Mouse (Mus musculus) cerebellum, adult 2 months (tissue): ENCODE data around the gene Myt1l. TPM values are rescaled to one million over a fixed set of nuclear protein-coding genes. Genes with fewer than 3 reads are reported as not detected.

Experiments
- DNase-seq, 2 experiments: peaks; one replicate each; pipeline ENCODE4 v3.0.0; 2021
- H3K27ac ChIP-seq: fragments of 200-500 bp; 2 replicates; pipeline ENCODE4 v1.5.1; 2012; ENCODE audit warnings: low read length, control low read depth, inconsistent platforms; ENCODE audit not compliant: insufficient read depth
- H3K27me3 ChIP-seq: fragments of 200-500 bp; 2 replicates; pipeline ENCODE4 v1.6.1; 2012; ENCODE audit warnings: inconsistent platforms, mild to moderate bottlenecking, low read length, moderate library complexity; ENCODE audit not compliant: control insufficient read depth, insufficient read depth
- H3K4me1 ChIP-seq: fragments of 200-500 bp; 2 replicates; pipeline ENCODE4 v1.6.1; 2011; ENCODE audit warnings: low read length; ENCODE audit not compliant: control insufficient read depth, insufficient read depth
- H3K4me3 ChIP-seq: fragments of 200-500 bp; replicated peaks from 2 replicates; pipeline ENCODE3; 2011; ENCODE audit warnings: mild to moderate bottlenecking, low read depth, low read length, control low read depth; ENCODE audit not compliant: insufficient read depth
- CTCF ChIP-seq: fragments of 200-500 bp; IDR thresholded peaks from 2 replicates; pipeline ENCODE4 v1.5.1; 2011; ENCODE audit warnings: low read depth, mild to moderate bottlenecking, control low read depth, low read length, moderate library complexity, borderline replicate concordance; ENCODE audit not compliant: insufficient read depth
- POLR2A ChIP-seq: fragments of 200-500 bp; IDR thresholded peaks from 2 replicates; pipeline ENCODE4 v1.6.1; 2011; ENCODE audit warnings: low read length, control low read depth, borderline replicate concordance; ENCODE audit not compliant: insufficient read depth
- WGBS: fragments of 180-500 bp; shearing (Covaris S2); methylation state at CpG from one replicate; pipeline ENCODE4 v1.1.7; 2018; 5-methylcytosine and 5-hydroxymethylcytosine counted together
- polyA plus RNA-seq: library from polyadenylated mRNA; depleted of rRNA; stranded (reverse); fragments of >200 nt; gene quantifications from 2 replicates; pipeline ENCODE4 v1.2.3, GENCODE M21; 2012

Gene Myt1l
- polyA plus RNA-seq, 1 experiment = 43.8 TPM

DNA sequence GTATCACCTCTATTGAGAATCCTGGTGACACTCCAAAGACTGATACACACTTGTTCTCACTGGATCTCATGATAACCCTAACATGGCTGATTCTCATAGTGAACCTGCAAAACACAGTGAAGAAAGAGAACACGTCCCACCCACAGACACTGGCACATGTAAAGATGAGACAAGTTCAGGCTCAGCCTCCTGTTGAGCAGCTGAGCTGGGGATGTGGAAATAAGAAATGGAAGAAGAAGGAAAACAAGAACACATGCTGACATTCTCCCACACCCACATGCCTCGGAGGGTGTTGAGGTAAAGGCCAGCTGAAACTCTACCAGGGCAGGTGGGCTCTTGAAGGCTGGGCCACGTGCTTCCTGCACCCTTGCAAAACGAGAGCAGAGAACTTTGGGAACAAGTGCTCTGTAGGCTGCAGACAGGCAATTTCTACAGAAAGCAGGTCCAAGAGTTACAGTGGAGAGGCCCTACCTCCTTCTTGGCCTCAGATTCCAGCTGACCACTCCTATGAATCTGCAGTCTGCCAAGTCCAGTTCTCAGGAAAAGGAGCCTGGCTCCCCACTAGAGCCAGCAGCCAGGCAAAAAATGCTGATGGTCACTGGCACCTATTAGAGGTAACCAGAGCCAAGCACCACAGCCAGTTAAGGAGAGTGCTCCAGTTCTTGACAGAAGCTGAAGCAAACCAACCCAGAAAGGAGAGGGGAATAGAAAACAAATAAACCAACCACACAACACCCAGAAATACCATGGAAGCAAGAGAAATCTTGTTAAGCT, 376.1 kb downstream of the Myt1l start:
- 39% methylated on average over 4 of the region's 4 CpGs for WGBS
- H3K4me3 ChIP-seq = no peak overlapping the region
- DNase-seq = peak; percentile 37 to 66
- H3K4me1 ChIP-seq = peaks cover 15% of the 10 kb centered on the region
- no peaks in the 10 kb centered on the region for H3K27me3 ChIP-seq
- TF ChIP-seq CTCF = no peak
- TF ChIP-seq POLR2A = no peak
- no peak overlapping the region for H3K27ac ChIP-seq

DNA sequence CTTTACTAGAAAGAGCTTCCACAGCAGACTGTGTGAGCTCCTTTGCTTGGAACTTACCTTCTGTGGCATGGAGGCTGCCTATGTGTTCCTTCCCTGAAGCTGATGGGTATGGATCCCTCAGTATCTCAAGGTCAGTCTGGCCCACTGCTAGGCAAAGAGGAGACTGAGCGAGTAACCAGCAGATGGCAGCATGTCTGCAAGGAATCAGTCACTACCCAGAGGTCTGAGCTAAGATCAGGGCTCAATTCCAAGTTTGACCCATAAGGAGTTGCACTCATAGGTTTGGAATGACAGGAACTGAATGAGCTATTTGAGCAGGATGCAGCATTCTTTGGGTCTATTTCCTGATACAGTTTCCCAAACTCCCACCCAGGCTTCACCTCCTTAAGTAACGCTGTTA, 378.9 kb downstream of the Myt1l start:
- 66% methylated on average over 2 of the region's 2 CpGs for WGBS
- H3K27ac ChIP-seq = no peak overlapping the region
- TF ChIP-seq CTCF (peak; percentile 53), POLR2A (no peak)

DNA sequence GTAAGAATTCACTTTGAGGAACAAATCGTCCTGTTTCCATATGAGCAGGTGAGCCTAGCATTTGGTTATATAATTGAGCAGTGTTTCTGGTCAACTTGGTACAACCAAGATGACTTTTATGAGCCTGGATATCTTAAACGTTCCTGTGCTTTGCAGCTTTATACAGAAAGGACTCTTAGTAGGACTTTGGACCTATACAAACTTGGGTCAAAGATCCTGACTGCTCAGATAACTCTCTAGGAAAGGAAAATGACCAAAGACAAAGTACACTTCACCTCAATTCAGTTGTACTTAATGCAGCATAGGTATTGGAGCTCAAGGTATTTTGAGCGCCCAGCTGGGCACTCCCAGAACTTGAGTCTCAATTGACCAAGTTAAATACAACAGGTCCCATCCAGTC, 388.0 kb downstream of the Myt1l start:
- DNase-seq = no peak
- TF ChIP-seq CTCF = no peak
- no peak for TF ChIP-seq POLR2A
- Histone ChIP-seq H3K27ac (no peak overlapping the region), H3K4me3 (no peak overlapping the region), H3K27me3 (no peaks in the 10 kb centered on the region), H3K4me1 (no peaks in the 10 kb centered on the region)
- 91% methylated on average over 3 of the region's 3 CpGs for WGBS

More for the DNA sequence above, 378.9 kb downstream of the Myt1l start:
- peak; percentile 36 to 48 for DNase-seq
- H3K4me1 ChIP-seq = peaks cover 15% of the 10 kb centered on the region
- no peaks in the 10 kb centered on the region for H3K27me3 ChIP-seq
- H3K4me3 ChIP-seq = no peak overlapping the region

- Histone ChIP-seq H3K4me3 (no peak overlapping the region), H3K27ac (no peak overlapping the region), H3K4me1 (no peaks in the 10 kb centered on the region), H3K27me3 (no peaks in the 10 kb centered on the region)
- peak in 1 of 2 experiments; percentile 31 for DNase-seq
- TF ChIP-seq CTCF = no peak
- TF ChIP-seq POLR2A = no peak
- WGBS = 28% methylated on average over 6 of the region's 6 CpGs
These were observed 388.6 kb downstream of the Myt1l start for GRCm38 (mm10) chr12:29916807-29917206.

- no peaks in the 10 kb centered on the region for H3K4me1 ChIP-seq
- no peak for DNase-seq
- no peaks in the 10 kb centered on the region for H3K27me3 ChIP-seq
- H3K4me3 ChIP-seq = no peak overlapping the region
- no peak for TF ChIP-seq POLR2A
- no peak for TF ChIP-seq CTCF
- no peak overlapping the region for H3K27ac ChIP-seq
- WGBS = 90% methylated on average over 7 of the region's 7 CpGs
These were observed 392.1 kb downstream of the Myt1l start for GRCm38 (mm10) chr12:29920298-29920697.

GRCm38 (mm10) chr12:29921481-29921880, 393.3 kb downstream of the Myt1l start:
- Histone ChIP-seq H3K27ac (no peak overlapping the region), H3K27me3 (no peaks in the 10 kb centered on the region), H3K4me3 (no peak overlapping the region), H3K4me1 (no peaks in the 10 kb centered on the region)
- no peak for TF ChIP-seq POLR2A
- TF ChIP-seq CTCF = no peak
- WGBS = 81% methylated on average over 11 of the region's 11 CpGs
- DNase-seq = no peak

DNA sequence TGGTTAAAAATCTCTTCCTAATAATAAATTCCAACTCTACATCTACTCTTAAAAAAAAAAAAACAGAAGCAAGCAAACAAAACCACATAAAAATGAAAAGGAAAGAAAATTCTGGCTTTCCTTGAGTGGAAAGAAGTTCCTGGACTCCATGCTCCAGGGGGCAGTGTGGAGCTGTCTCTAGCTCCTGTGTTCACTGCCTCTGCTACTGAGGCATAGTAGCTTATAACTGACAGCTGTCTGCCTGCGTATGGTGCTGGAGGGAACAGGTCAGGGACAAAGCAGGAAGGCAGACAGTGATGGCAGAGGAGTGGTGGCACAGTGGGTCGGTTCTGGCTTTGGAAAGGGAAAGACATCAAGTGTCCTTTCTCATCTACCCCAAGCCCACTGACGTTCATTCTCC, 398.7 kb downstream of the Myt1l start:
- H3K27ac ChIP-seq = no peak overlapping the region
- TF ChIP-seq POLR2A = no peak
- peak; percentile 38; the same call in 1 of the 2 replicates for TF ChIP-seq CTCF
- H3K4me3 ChIP-seq = no peak overlapping the region
- H3K27me3 ChIP-seq = no peaks in the 10 kb centered on the region
- DNase-seq = peak in 1 of 2 experiments; percentile 25
- no peaks in the 10 kb centered on the region for H3K4me1 ChIP-seq
- 26% methylated on average over 3 of the region's 3 CpGs for WGBS

DNA sequence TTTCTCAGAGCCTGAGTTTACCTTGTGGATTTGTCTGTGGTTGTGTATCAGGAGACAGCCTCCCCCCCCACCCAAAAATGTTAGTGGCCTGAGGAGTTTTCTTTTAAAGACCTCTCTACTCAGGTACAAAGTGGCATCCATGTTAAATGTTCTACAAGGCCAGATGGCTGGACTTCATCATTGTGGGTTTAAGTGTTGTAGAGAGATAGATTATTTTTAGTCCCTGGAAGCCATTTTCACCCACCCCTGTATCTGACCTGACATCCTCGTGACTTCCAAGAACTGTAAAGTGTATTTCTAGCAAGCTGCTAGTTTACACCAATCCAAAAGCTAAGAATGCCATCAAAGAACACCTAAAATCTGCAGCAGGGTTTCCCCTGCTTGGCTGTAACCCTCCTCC, 402.4 kb downstream of the Myt1l start:
- TF ChIP-seq CTCF (no peak), POLR2A (no peak)
- no peak overlapping the region for H3K4me3 ChIP-seq
- H3K4me1 ChIP-seq = peaks cover 6% of the 10 kb centered on the region
- no peaks in the 10 kb centered on the region for H3K27me3 ChIP-seq
- H3K27ac ChIP-seq = no peak overlapping the region
- DNase-seq = no peak
- WGBS = 91% methylated on average over 1 of the region's 1 CpGs
